Mouse (Mus musculus) neural tube, embryonic 13.5 days (tissue): ENCODE data around the gene Nprl3. TPM values are rescaled to one million over a fixed set of nuclear protein-coding genes. Genes with fewer than 3 reads are reported as not detected.

Experiments used
- ATAC-seq: fragments of 200-750 bp; cut with Nextera tagmentation; 2 replicates; pipeline ENCODE4 v1.8.0; 2017; ENCODE audit warnings: low read depth, mild to moderate bottlenecking, moderate TSS enrichment, moderate library complexity
- H3K27ac ChIP-seq: fragments of 300-500 bp; sonication (generic); replicated peaks from 2 replicates; pipeline ENCODE4 v1.5.1; 2015; ENCODE audit warnings: moderate library complexity, mild to moderate bottlenecking, inconsistent platforms
- H3K27me3 ChIP-seq: fragments of 300-500 bp; sonication (generic); 2 replicates; pipeline ENCODE4 v1.6.1; 2015; ENCODE audit warnings: mild to moderate bottlenecking, inconsistent platforms
- H3K36me3 ChIP-seq: fragments of 300-500 bp; sonication (generic); 2 replicates; pipeline ENCODE4 v1.6.1; 2015; ENCODE audit warnings: mild to moderate bottlenecking, inconsistent platforms
- H3K4me1 ChIP-seq: fragments of 300-500 bp; sonication (generic); replicated peaks from 2 replicates; pipeline ENCODE4 v1.6.1; 2015; ENCODE audit warnings: inconsistent platforms
- H3K4me2 ChIP-seq: fragments of 300-500 bp; sonication (generic); 2 replicates; pipeline ENCODE4 v1.6.1; 2015; ENCODE audit warnings: inconsistent platforms, mild to moderate bottlenecking, moderate library complexity
- H3K4me3 ChIP-seq: fragments of 300-500 bp; sonication (generic); 2 replicates; pipeline ENCODE4 v1.5.1; 2015; ENCODE audit warnings: mild to moderate bottlenecking, inconsistent platforms
- H3K9ac ChIP-seq: fragments of 300-500 bp; sonication (generic); 2 replicates; pipeline ENCODE4 v1.6.1; 2015; ENCODE audit warnings: moderate library complexity, mild to moderate bottlenecking, inconsistent platforms
- H3K9me3 ChIP-seq: fragments of 300-500 bp; sonication (generic); 2 replicates; pipeline ENCODE4 v1.6.1; 2016; ENCODE audit warnings: inconsistent platforms
- WGBS: fragments of 180-500 bp; shearing (Covaris S2); methylation state at CpG from one replicate; pipeline ENCODE4 v1.1.7; 2015; 5-methylcytosine and 5-hydroxymethylcytosine counted together
- polyA plus RNA-seq: library from polyadenylated mRNA; unstranded; fragments of >200 nt; fragmentation: Nextera tagmentation; extraction: Ambion mirVana; gene quantifications from 2 replicates; pipeline ENCODE4 v1.2.1, GENCODE M21; 2015

The Nprl3 gene
- polyA plus RNA-seq, 1 experiment from 2014 or later, result 42.8 TPM

DNA sequence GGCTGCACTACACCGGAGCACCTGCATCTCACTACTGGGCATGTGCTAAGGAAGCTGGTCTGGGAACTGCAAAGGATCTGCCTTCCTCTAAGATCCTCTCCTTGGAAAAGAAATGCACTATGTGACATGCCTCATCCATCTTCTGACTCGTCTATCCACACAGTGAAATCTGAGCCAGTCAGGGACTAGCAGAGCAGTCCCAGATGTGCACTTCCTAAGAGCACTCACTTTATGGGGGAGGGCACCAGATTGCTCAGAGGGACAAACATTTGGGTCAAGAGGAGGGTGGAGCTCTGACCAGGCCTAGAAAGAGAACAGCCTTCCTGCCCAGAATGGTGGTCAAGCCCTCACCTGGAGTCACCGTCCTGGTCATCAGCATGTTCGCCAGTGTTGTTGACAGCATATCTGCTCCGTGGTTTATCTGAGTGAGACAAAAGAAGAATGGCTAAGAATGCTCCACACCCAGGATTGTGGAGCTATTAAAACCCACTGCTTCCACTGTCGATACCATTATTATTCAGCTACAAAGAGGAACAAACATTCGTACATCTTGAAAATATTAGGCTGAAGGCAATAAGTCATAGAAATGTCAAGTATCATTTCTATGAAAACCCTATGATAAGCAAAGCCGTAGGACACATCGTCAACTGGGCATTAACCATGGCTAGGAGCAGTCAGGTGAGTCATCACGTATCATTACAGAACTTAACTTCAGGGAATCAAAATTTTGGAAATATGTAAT lies 4.7 kb downstream of the Nprl3 start:
- Histone ChIP-seq H3K36me3 (peaks cover 17% of the 10 kb centered on the region), H3K27me3 (no peaks in the 10 kb centered on the region), H3K4me2 (no peak overlapping the region), H3K9ac (0 out of 2 replicates have a peak overlapping the region, but pooled peaks have one; percentile 8), H3K9me3 (no peaks in the 10 kb centered on the region), H3K4me3 (no peak overlapping the region), H3K27ac (peak overlapping the region; percentile 24; the same call in 1 of the 2 replicates), H3K4me1 (peaks cover 16% of the 10 kb centered on the region)
- ATAC-seq, result no peak
- WGBS, result 82% methylated on average over 10 of the region's 10 CpGs

DNA sequence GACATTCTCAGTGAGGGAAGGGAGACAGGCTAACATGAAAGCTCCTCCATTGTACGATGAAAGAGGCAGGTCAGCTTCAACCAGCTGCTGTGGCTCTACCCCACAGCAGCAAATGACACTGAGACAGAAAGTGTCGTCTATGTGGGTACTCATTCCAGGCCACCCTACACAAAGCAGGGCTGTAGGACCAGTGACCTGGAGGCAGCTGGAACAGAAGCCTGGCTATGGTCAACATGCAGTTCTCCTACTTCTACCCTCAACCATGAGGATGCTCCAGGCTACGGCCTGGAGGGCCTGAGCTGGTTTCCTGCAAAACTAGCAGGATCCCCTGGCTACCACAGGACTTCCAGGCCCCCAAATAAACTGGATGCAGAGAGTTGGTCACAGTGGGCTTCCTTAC lies 10.9 kb downstream of the Nprl3 start:
- Histone ChIP-seq H3K4me3 (no peak overlapping the region), H3K27me3 (no peaks in the 10 kb centered on the region), H3K4me1 (peaks cover 2% of the 10 kb centered on the region; the same call in 1 of the 2 replicates), H3K4me2 (no peak overlapping the region), H3K27ac (no peak overlapping the region), H3K36me3 (peaks cover 38% of the 10 kb centered on the region), H3K9me3 (no peaks in the 10 kb centered on the region), H3K9ac (no peak overlapping the region)
- no peak for ATAC-seq
- WGBS, result 81% methylated on average over 3 of the region's 3 CpGs

DNA sequence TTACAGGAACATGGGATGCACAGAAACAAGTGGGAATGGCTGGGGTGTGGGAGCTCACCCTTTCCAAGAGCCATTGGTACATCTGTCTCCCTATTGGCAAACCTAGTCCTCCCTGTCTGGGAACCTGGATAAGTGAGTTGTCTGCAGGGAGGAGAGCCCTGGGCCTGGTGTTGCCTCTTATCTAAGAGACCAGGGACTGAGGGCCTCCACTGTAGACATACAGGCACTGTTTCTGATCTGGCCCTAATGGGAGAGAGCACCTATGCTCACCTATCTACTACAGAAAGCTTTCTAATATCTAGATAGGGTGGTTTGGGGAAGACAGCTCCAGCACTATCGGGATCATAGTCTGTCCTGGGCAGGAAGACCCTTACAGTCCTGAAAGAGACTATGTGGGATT lies 11.4 kb downstream of the Nprl3 start:
- Histone ChIP-seq H3K4me2 (no peak overlapping the region), H3K4me1 (no peaks in the 10 kb centered on the region; the same call in 1 of the 2 replicates), H3K27ac (no peak overlapping the region), H3K9ac (no peak overlapping the region), H3K4me3 (no peak overlapping the region), H3K9me3 (no peaks in the 10 kb centered on the region), H3K36me3 (peaks cover 42% of the 10 kb centered on the region), H3K27me3 (no peaks in the 10 kb centered on the region)
- WGBS, result 87% methylated on average over 1 of the region's 1 CpGs
- ATAC-seq, result no peak

DNA sequence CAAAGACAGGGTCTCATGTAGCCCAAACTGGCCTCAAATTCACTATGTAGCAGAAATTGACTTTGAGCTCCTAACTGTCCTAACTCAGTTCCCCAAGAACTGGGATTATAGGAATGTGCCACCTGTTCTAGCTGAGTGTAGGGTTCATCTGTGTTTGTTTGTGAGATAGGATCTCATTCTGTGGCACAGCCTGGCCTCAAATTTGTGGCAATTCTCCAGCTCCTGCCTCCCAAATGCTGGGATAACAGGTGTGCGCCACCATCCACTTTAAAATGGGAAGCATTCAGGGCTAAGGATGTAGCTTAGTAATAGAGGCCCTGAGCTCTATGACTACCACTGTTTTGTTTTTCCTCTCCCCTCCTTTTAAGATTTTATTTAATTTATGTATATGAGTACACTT lies 14.4 kb downstream of the Nprl3 start:
- no peak for ATAC-seq
- no peak overlapping the region for H3K27ac ChIP-seq
- no peaks in the 10 kb centered on the region for H3K9me3 ChIP-seq
- H3K36me3 ChIP-seq, result peaks cover 56% of the 10 kb centered on the region
- no peak overlapping the region for H3K9ac ChIP-seq
- 100% methylated on average over 1 of the region's 1 CpGs for WGBS
- no peaks in the 10 kb centered on the region for H3K4me1 ChIP-seq
- H3K27me3 ChIP-seq, result no peaks in the 10 kb centered on the region
- H3K4me3 ChIP-seq, result no peak overlapping the region
- no peak overlapping the region for H3K4me2 ChIP-seq

DNA sequence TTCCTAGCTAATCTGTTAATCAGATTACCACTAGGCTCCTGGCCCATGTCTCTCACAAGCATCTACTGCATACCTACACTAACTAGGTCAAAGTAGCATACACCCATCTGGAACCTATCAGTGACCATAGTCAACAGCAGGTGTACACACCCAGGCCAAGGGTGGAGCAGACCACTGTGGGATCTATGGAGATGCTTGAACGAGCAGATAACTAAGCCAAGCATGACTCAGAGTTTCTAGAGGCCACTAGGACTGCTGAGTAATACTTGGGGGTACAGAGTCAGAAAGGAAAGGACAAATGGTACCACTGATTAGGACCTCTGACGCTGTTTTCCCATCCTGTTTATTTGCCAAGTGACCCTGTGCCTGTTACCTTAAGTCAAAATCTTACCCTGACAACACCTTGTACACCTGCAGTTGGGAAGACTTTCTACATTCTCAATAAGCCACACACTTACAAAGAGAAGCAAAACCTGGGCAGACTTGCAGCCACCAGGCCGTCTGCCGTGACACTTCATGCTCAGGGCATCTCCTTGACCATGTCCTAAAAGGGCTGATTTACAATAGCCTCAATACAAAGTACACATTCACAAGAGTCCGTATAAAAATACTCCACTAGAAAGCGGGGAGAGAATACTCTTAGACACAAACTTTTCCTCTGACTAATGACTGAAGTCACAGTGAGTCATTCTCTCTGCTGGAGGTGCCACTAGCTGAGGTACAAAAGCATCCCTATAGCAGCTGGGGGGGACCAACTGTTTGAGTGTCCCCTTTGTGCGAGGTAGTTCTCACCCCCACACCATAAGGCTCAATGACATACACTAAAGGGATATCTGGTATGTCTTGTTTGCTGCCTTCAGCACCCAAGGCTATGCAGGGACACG lies 16.4 kb downstream of the Nprl3 start:
- peaks cover 75% of the 10 kb centered on the region for H3K36me3 ChIP-seq

DNA sequence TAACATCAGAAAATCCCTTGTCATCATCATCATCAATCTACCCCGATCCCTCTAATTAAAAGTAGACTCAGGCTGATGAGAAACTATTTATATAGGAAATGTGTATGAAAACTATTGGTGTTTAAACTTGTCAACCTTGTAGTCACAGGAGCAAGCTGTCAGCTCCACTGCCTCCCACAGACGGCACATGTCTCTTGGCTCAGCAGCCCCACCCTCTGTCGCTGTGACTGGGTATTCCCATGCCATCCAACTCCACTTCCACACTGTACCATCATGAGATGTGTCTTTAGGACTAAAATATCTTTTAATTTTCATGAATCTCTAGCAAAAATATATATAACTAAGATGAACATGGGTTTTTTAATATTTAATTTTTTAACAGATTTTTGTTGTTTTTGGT lies 19.2 kb downstream of the Nprl3 start:
- Histone ChIP-seq H3K36me3 (peaks cover 78% of the 10 kb centered on the region), H3K4me1 (no peaks in the 10 kb centered on the region), H3K27ac (no peak overlapping the region), H3K9me3 (no peaks in the 10 kb centered on the region), H3K27me3 (no peaks in the 10 kb centered on the region), H3K4me3 (no peak overlapping the region), H3K4me2 (no peak overlapping the region), H3K9ac (no peak overlapping the region)
- WGBS, result 87% methylated on average over 3 of the region's 3 CpGs
- no peak for ATAC-seq

More for the DNA sequence above, 16.4 kb downstream of the Nprl3 start:
- no peak for ATAC-seq
- Histone ChIP-seq H3K4me3 (no peak overlapping the region), H3K4me1 (no peaks in the 10 kb centered on the region), H3K27me3 (no peaks in the 10 kb centered on the region), H3K9ac (no peak overlapping the region), H3K4me2 (no peak overlapping the region), H3K27ac (no peak overlapping the region), H3K9me3 (no peaks in the 10 kb centered on the region)
- 85% methylated on average over 8 of the region's 8 CpGs for WGBS

DNA sequence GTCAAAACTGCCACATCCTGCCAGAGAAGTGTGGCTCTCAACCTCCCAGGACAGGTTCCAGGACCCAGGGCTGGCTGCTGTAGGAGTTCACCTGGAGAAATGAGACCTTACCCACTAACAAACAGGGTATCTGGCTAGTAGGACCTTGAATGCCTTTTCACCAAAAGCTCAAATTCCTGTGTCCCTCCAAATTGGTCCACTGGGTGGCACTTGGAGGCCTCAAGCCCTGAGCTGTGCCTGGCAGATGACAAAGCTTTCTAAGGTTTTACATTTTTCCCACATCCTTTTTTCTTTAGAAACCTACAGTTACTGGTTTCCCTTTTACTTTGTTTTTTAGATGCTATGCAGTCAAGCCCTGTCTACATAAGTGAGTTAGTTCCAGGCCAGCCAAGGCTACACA lies 20.4 kb downstream of the Nprl3 start:
- Histone ChIP-seq H3K27me3 (no peaks in the 10 kb centered on the region), H3K36me3 (peaks cover 73% of the 10 kb centered on the region), H3K4me1 (no peaks in the 10 kb centered on the region), H3K4me2 (no peak overlapping the region), H3K9me3 (no peaks in the 10 kb centered on the region), H3K27ac (no peak overlapping the region), H3K9ac (no peak overlapping the region), H3K4me3 (no peak overlapping the region)
- ATAC-seq, result no peak

DNA sequence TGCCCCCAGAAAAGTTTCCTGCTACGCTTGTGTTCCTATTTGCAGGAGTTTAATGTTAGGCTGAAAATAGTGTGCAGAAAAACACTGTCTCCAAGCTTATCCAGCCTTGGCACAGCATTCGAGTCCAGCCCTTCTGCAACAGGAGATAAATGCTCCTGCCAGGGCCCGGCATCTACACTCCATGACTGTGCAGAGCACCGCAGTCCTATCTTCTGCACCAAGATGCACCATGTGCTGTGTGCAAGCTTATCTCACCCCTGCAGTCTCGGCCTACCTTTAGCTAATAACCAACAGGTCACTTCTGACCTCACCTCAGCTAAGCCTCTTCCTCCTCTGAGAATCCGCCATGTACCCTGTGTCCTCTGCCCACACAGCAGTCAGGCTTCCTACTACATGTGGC lies 21.9 kb downstream of the Nprl3 start:
- Histone ChIP-seq H3K9me3 (no peaks in the 10 kb centered on the region), H3K27me3 (no peaks in the 10 kb centered on the region), H3K4me3 (no peak overlapping the region), H3K9ac (no peak overlapping the region), H3K27ac (no peak overlapping the region), H3K36me3 (peaks cover 72% of the 10 kb centered on the region), H3K4me1 (no peaks in the 10 kb centered on the region), H3K4me2 (no peak overlapping the region)
- no peak for ATAC-seq
- 93% methylated on average over 6 of the region's 6 CpGs for WGBS

DNA sequence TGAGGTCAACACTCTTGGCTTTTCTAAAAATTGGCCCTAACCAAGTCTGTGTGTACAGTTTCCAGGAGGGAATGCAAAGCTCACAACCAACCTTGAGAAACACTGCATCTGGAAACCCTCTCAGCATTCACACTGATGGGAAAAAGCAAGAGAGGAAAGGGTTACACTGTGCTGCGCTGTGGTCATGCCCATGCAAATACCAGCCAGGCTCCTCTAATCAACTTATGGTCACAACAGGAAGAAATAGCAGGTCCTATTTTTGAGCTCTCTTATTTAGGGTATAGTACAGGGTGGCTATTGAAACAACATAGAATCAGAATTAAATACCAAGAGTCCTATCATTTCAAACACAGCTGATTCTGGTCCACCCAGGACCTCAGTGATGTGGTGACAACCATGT lies 22.9 kb downstream of the Nprl3 start:
- Histone ChIP-seq H3K4me2 (no peak overlapping the region), H3K36me3 (peaks cover 72% of the 10 kb centered on the region), H3K4me1 (no peaks in the 10 kb centered on the region), H3K27ac (peak overlapping the region; percentile 49; the same call in 1 of the 2 replicates), H3K9me3 (no peaks in the 10 kb centered on the region), H3K9ac (no peak overlapping the region), H3K4me3 (no peak overlapping the region), H3K27me3 (no peaks in the 10 kb centered on the region)
- 94% methylated on average over 1 of the region's 1 CpGs for WGBS
- ATAC-seq, result no peak

DNA sequence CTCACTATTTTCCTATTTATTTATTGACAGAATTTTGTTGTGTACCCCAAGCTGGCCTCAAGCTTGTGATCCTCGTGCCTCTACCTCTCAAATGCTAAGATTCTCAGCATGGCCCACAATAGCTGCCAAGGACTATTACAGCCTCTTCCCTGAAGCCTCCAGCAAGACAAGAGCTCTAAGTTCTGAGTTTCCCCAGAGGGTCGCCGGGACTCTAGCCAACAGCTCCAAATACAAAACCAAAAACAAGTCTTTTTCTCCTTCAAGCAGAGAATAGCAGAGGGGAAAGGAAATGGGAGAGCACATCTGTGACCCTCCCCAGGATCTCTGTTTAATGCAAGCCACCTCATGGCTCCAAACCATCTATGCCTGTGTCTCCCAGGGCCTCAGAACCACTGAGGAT lies 23.4 kb downstream of the Nprl3 start:
- ATAC-seq, result no peak
- Histone ChIP-seq H3K27me3 (no peaks in the 10 kb centered on the region), H3K9me3 (no peaks in the 10 kb centered on the region), H3K9ac (no peak overlapping the region), H3K36me3 (peaks cover 72% of the 10 kb centered on the region), H3K27ac (peak overlapping the region; percentile 49; the same call in 1 of the 2 replicates), H3K4me2 (no peak overlapping the region), H3K4me1 (no peaks in the 10 kb centered on the region), H3K4me3 (no peak overlapping the region)
- WGBS, result 76% methylated on average over 3 of the region's 3 CpGs

DNA sequence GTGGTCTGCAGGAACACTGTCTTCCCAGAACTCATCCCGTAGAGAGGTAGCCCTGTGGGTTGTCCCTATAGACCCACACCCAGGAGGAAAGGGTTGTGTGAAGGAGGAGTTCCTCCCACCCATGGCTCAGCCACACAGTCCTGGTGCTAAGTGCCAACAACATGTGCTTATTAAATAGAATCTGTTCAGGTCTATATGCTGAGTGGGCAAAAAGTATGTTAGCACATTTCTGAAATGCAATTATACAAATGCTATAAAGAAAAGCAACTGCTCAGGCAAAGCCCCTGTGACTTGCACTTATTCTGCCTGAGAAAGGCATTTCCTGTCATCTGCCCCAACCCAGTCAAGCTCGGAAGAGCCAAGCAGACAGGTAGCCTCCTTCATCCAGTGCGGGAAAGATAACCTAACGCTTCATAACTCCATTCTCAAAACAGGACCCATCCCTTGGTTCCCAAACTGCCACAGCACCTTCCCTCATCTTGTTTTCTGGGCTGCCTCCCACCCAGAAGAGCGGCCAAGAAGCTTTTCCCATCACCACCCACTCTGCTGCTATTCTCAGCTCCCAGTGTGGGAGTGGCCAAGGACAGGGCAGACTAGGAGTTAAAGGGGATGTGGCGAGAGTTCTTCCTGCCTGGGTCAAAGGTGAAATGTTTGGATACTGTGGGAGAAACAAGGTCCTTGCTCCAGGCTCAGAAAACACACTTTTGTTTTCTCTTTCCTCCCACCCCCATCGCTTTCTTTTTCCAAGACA lies 24.1 kb downstream of the Nprl3 start:
- ATAC-seq, result no peak
- 77% methylated on average over 7 of the region's 7 CpGs for WGBS
- Histone ChIP-seq H3K4me3 (no peak overlapping the region), H3K36me3 (peaks cover 72% of the 10 kb centered on the region), H3K9me3 (no peaks in the 10 kb centered on the region), H3K27me3 (no peaks in the 10 kb centered on the region), H3K4me2 (no peak overlapping the region), H3K4me1 (no peaks in the 10 kb centered on the region), H3K9ac (no peak overlapping the region), H3K27ac (0 out of 2 replicates have a peak overlapping the region, but pooled peaks have one; percentile 38)

DNA sequence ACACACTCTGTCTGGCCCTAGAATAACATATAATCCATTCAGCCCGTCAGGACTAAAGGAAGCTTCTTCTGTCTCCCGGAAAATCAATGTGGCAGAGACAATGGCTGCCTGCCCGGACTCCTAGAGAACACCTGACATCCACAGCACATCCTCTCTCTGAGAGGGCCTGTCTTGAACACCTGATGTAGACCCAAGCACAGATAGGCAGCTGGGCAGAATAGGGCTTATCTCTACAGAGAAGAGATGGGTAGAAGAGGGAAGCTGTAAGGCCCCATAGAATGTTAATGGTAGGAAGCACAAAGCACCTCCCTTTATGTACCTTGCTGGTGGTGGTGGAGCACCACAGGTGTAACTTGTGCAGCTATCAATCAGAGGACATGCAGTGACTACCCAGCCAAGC lies 25.3 kb downstream of the Nprl3 start:
- Histone ChIP-seq H3K4me2 (no peak overlapping the region), H3K36me3 (peaks cover 63% of the 10 kb centered on the region), H3K9ac (peak overlapping the region; percentile 17; the same call in 1 of the 2 replicates), H3K9me3 (no peaks in the 10 kb centered on the region), H3K4me1 (peaks cover 5% of the 10 kb centered on the region), H3K27me3 (no peaks in the 10 kb centered on the region), H3K27ac (no peak overlapping the region), H3K4me3 (no peak overlapping the region)
- ATAC-seq, result no peak
- 89% methylated on average over 3 of the region's 3 CpGs for WGBS
